Mouse (Mus musculus) heart, postnatal 0 days (tissue): ENCODE results near the gene Mrpl18. TPM values are rescaled to one million over a fixed set of nuclear protein-coding genes. Genes with fewer than 3 reads are reported as not detected.

Experiments used
- ATAC-seq: fragments of 200-750 bp; cut with Nextera tagmentation; 2 replicates; pipeline ENCODE4 v1.8.0; 2017; ENCODE audit warnings: low read depth, moderate number of reproducible peaks, moderate library complexity; ENCODE audit not compliant: insufficient read depth
- DNase-seq: peaks from one replicate; pipeline ENCODE4 v3.0.0-alpha.2; 2016; ENCODE audit warnings: low spot score
- H3K27ac ChIP-seq: fragments of 300-500 bp; sonication (generic); 2 replicates; pipeline ENCODE4 v1.5.1; 2014; ENCODE audit warnings: low read depth, mild to moderate bottlenecking
- H3K27me3 ChIP-seq: fragments of 300-500 bp; sonication (generic); 2 replicates; pipeline ENCODE4 v1.6.1; 2014; ENCODE audit warnings: low read length, mixed read lengths; ENCODE audit not compliant: control insufficient read depth, insufficient read depth
- H3K36me3 ChIP-seq: fragments of 300-500 bp; sonication (generic); replicated peaks from 2 replicates; pipeline ENCODE4 v1.6.1; 2014; ENCODE audit warnings: low read length, mixed read lengths; ENCODE audit not compliant: control insufficient read depth, insufficient read depth
- H3K4me1 ChIP-seq: fragments of 300-500 bp; sonication (generic); 2 replicates; pipeline ENCODE4 v1.6.1; 2014; ENCODE audit warnings: antibody characterized with exemption; ENCODE audit not compliant: control insufficient read depth, insufficient read depth
- H3K4me2 ChIP-seq: fragments of 300-500 bp; sonication (generic); 2 replicates; pipeline ENCODE4 v1.6.1; 2014; ENCODE audit warnings: low read depth, mild to moderate bottlenecking, low read length, moderate library complexity
- H3K4me3 ChIP-seq: fragments of 300-500 bp; sonication (generic); 2 replicates; pipeline ENCODE4 v1.5.1; 2014; ENCODE audit warnings: low read depth, low read length
- H3K9ac ChIP-seq: fragments of 300-500 bp; sonication (generic); replicated peaks from 2 replicates; pipeline ENCODE4 v1.6.1; 2014; ENCODE audit warnings: low read depth, low read length, mixed read lengths
- H3K9me3 ChIP-seq: fragments of 300-500 bp; sonication (generic); replicated peaks from 2 replicates; pipeline ENCODE4 v1.6.1; 2016; ENCODE audit warnings: low read length; ENCODE audit not compliant: control insufficient read depth
- CTCF ChIP-seq: IDR thresholded peaks from 2 replicates; pipeline ENCODE4 v1.5.1; 2016; ENCODE audit warnings: antibody characterized with exemption, control low read depth, low read depth
- EP300 ChIP-seq: IDR thresholded peaks from 2 replicates; pipeline ENCODE4 v1.6.1; 2016; ENCODE audit warnings: antibody characterized with exemption, low read depth
- WGBS: fragments of 180-500 bp; shearing (Covaris S2); extraction: QIAGEN DNeasy Blood & Tissue Kit; methylation state at CpG from one replicate; pipeline ENCODE4 v1.1.7; 2014; 5-methylcytosine and 5-hydroxymethylcytosine counted together
- microRNA-seq: library from miRNA; unstranded; fragments of <30 nt; microRNA quantifications from one replicate; pipeline ENCODE4, GENCODE M21; 2016
- polyA plus RNA-seq: library from polyadenylated mRNA; unstranded; fragments of >200 nt; fragmentation: Nextera tagmentation; extraction: Ambion mirVana; gene quantifications from 2 replicates; pipeline ENCODE4 v1.2.1, GENCODE M21; 2015
- total RNA-seq: library from RNA; depleted of rRNA; stranded (reverse); fragments of >200 nt; gene quantifications from 2 replicates; pipeline ENCODE4 v1.2.3, GENCODE M21; 2014; ENCODE audit warnings: low replicate concordance; rRNA removed

The Mrpl18 gene
- total and polyA plus RNA-seq, 2 experiments from 2014 or later = 77.5 to 276 TPM

DNA sequence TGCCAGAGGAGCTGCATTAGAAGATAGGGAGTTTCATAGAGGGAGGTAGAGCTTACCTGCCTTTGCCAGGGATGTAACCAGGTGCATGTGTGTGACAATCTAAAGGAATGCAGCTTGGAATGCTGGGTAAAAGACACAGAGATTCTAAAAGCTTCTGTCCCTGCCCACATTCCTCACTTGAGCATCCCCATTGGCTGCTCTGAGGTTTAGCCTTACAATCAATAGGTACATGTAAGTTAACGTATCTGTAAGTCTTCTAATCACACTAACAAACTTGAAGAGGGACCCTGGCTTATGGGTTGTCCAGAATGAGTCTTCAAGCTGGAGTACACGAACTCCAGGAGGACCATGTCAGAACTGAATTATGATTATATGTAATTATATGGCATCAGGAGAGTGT is 48.1 kb downstream of the Mrpl18 start, which contains the start of gene Mas1:
Mas1 (minus strand) TSS at position 101 of the 400 bp plus-strand sequence.
- Histone ChIP-seq H3K4me1 (peaks cover 4% of the 10 kb centered on the region), H3K4me3 (no peak within 1 kb of the TSS), H3K36me3 (no peaks in the 10 kb centered on the region), H3K9me3 (no peaks in the 10 kb centered on the region), H3K4me2 (no peak within 1 kb of the TSS), H3K27ac (peak within 1 kb of the TSS; percentile 32), H3K9ac (no peak within 1 kb of the TSS), H3K27me3 (0 out of 2 replicates have a peak, but pooled peaks cover 9% of the 10 kb centered on the region)
- DNase-seq (no peak), ATAC-seq (no peak)
- no peak for TF ChIP-seq CTCF
- no peak for TF ChIP-seq EP300
- 44% methylated on average over 2 of the region's 2 CpGs for WGBS

DNA sequence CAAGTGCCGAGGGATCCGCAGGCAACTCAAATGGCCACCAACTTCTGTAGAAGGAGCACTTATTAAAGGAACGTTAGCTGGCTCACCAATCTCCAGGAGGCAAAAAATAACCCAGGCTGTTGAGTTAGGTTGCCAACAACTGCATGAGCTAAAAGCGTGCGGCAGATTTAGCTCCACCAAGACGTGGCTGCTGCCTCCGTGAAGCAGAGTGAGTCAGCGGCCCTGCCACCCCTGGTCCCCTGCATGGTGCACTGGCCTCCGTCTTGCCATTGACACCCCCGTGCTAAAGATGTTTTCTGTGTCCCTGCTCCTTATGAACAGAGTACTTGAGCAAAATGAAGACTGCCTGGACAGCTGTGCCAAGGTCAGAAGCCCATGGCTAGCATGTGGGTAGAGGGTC is 49.3 kb downstream of the Mrpl18 start:
- Histone ChIP-seq H3K9me3 (no peaks in the 10 kb centered on the region), H3K4me1 (peaks cover 4% of the 10 kb centered on the region), H3K27ac (peak overlapping the region; percentile 32; the same call in 1 of the 2 replicates), H3K4me2 (no peak overlapping the region), H3K4me3 (no peak overlapping the region), H3K36me3 (no peaks in the 10 kb centered on the region), H3K9ac (no peak overlapping the region), H3K27me3 (0 out of 2 replicates have a peak, but pooled peaks cover 5% of the 10 kb centered on the region)
- TF ChIP-seq EP300 (no peak), CTCF (no peak)
- peak; percentile 34 for DNase-seq
- 38% methylated on average over 10 of the region's 10 CpGs for WGBS
- 0 out of 2 replicates have a peak, but pooled peaks have one; percentile 53 for ATAC-seq

DNA sequence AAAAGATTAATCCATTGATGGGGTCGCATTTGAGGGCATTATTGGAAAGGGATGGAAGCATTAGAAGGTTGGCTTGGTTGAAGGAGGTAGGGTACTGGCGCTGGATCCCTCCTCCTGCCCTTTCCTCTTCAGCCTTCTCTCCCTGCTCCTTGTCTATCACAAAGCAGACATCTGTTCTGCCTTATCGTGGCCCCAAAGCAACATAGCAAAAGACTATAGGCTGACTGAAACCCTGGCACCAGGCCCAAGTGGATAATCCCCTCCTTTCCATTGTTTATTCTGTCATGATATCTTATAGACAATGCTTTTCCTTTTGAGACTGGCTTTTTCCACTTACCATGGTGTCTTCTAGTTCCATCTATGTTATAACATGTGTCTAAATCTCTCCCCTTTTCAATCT is 50.7 kb downstream of the Mrpl18 start:
- no peak overlapping the region for H3K9ac ChIP-seq
- WGBS = 61% methylated on average over 3 of the region's 3 CpGs
- TF ChIP-seq CTCF (no peak), EP300 (no peak)
- no peak overlapping the region for H3K4me2 ChIP-seq
- DNase-seq (no peak), ATAC-seq (no peak)
- no peak overlapping the region for H3K27ac ChIP-seq
- H3K4me1 ChIP-seq = peaks cover 4% of the 10 kb centered on the region
- no peaks in the 10 kb centered on the region for H3K27me3 ChIP-seq
- no peaks in the 10 kb centered on the region for H3K9me3 ChIP-seq
- H3K4me3 ChIP-seq = no peak overlapping the region
- no peaks in the 10 kb centered on the region for H3K36me3 ChIP-seq

DNA sequence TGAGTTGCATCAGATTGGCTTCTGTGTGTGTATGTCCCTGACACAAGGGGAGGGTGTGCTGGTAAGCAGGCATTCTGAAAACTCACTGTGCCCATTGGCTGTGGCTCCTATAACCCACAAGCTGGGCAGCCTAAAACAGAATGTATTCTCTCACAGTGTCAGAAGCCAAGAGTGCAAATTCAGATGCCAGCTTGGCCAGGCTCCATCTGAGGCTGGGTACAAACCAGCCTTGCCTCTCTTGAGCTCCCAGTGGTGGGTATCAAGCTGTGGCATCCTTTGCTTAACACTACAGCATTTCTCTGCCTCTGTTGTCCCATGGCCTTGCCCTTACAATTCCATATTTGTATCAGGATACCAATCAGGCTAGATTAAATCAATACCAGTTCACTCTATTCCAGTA is 52.0 kb downstream of the Mrpl18 start:
- H3K4me2 ChIP-seq = no peak overlapping the region

More for the DNA sequence above, 52.0 kb downstream of the Mrpl18 start:
- H3K27ac ChIP-seq = no peak overlapping the region
- no peak for ATAC-seq
- peaks cover 4% of the 10 kb centered on the region for H3K4me1 ChIP-seq
- H3K36me3 ChIP-seq = no peaks in the 10 kb centered on the region
- no peaks in the 10 kb centered on the region for H3K27me3 ChIP-seq
- no peak for DNase-seq
- no peaks in the 10 kb centered on the region for H3K9me3 ChIP-seq
- H3K9ac ChIP-seq = no peak overlapping the region
- no peak overlapping the region for H3K4me3 ChIP-seq
- no peak for TF ChIP-seq EP300
- no peak for TF ChIP-seq CTCF

Small RNA genes within 50 kb of the gene (microRNA-seq; reads per million reads assigned to microRNA genes)
- gene Gm24085 = not detected

Other genes starting within 250 kb of the Mrpl18 start
- gene Slc22a1, start 240.5 kb downstream of the Mrpl18 start, total RNA-seq = not detected in 2 replicates
- gene Slc22a1, start 240.5 kb downstream of the Mrpl18 start, polyA plus RNA-seq = 33.5 and 42.8 TPM in 2 replicates
- 424 and 484 TPM in 2 replicates for gene Igf2r, start 146.7 kb downstream of the Mrpl18 start, total RNA-seq
- 52.2 and 59.9 TPM in 2 replicates for gene Igf2r, start 146.7 kb downstream of the Mrpl18 start, polyA plus RNA-seq
- gene Mas1, start 48.2 kb downstream of the Mrpl18 start, total RNA-seq = not detected in 2 replicates
- gene Mas1, start 48.2 kb downstream of the Mrpl18 start, polyA plus RNA-seq = 0.18 and 0.27 TPM in 2 replicates
- gene Mrgprh, start 40.3 kb downstream of the Mrpl18 start, total RNA-seq = 0.19 TPM in 1 of 2 replicates, not detected in the other
- 0.19 and 0.25 TPM in 2 replicates for gene Mrgprh, start 40.3 kb downstream of the Mrpl18 start, polyA plus RNA-seq
- gene Pnldc1, start 6.1 kb downstream of the Mrpl18 start, total RNA-seq = 0.43 TPM in 1 of 2 replicates, not detected in the other
- gene Pnldc1, start 6.1 kb downstream of the Mrpl18 start, polyA plus RNA-seq = 0.38 and 0.45 TPM in 2 replicates
- gene Tcp1, start 644 bp downstream of the Mrpl18 start, total RNA-seq = 330 and 467 TPM in 2 replicates
- gene Tcp1, start 644 bp downstream of the Mrpl18 start, polyA plus RNA-seq = 245 and 252 TPM in 2 replicates
- gene Acat3, start 24.3 kb upstream of the Mrpl18 start, total RNA-seq = 0.23 TPM in 1 of 2 replicates, not detected in the other
- gene Acat3, start 24.3 kb upstream of the Mrpl18 start, polyA plus RNA-seq = 0.12 TPM in 1 of 2 replicates, not detected in the other
- gene Acat2, start 44.4 kb upstream of the Mrpl18 start, total RNA-seq = 14.3 and 16.1 TPM in 2 replicates
- gene Acat2, start 44.4 kb upstream of the Mrpl18 start, polyA plus RNA-seq = 13.3 and 14.8 TPM in 2 replicates
- gene Wtap, start 77.8 kb upstream of the Mrpl18 start, total RNA-seq = 39.6 and 41.4 TPM in 2 replicates
- 71.1 and 72.2 TPM in 2 replicates for gene Wtap, start 77.8 kb upstream of the Mrpl18 start, polyA plus RNA-seq
- 925 and 977 TPM in 2 replicates for gene Sod2, start 90.5 kb upstream of the Mrpl18 start, total RNA-seq
- 951 and 954 TPM in 2 replicates for gene Sod2, start 90.5 kb upstream of the Mrpl18 start, polyA plus RNA-seq
- not detected in 2 replicates for gene Gpr31b, start 136.0 kb upstream of the Mrpl18 start, total RNA-seq
- gene Gpr31b, start 136.0 kb upstream of the Mrpl18 start, polyA plus RNA-seq = not detected in 2 replicates
- 0.04 TPM in 1 of 2 replicates, not detected in the other for gene Tcp10b, start 144.8 kb upstream of the Mrpl18 start, total RNA-seq
- 0.25 TPM in 1 of 2 replicates, not detected in the other for gene Tcp10b, start 144.8 kb upstream of the Mrpl18 start, polyA plus RNA-seq
- not detected in 2 replicates for gene Unc93a, start 215.5 kb upstream of the Mrpl18 start, total RNA-seq
- gene Unc93a, start 215.5 kb upstream of the Mrpl18 start, polyA plus RNA-seq = not detected in 2 replicates